Mouse (Mus musculus) thymus, adult 2 months (tissue): ENCODE results near the gene Apba1.

Experiments used
- CTCF ChIP-seq: fragments of 200-500 bp; IDR thresholded peaks from 2 replicates; pipeline ENCODE4 v1.5.1; 2012; ENCODE audit warnings: mild to moderate bottlenecking, control low read depth, low read length, moderate library complexity, borderline replicate concordance; ENCODE audit not compliant: control insufficient read depth, poor library complexity, insufficient read depth; ENCODE audit errors: extremely low read depth
- POLR2A ChIP-seq: fragments of 200-500 bp; IDR thresholded peaks from 2 replicates; pipeline ENCODE4 v1.6.1; 2012; ENCODE audit warnings: mild to moderate bottlenecking, low read length, control low read depth, moderate library complexity; ENCODE audit not compliant: control insufficient read depth, poor library complexity, insufficient read depth; ENCODE audit errors: extremely low read depth

DNA sequence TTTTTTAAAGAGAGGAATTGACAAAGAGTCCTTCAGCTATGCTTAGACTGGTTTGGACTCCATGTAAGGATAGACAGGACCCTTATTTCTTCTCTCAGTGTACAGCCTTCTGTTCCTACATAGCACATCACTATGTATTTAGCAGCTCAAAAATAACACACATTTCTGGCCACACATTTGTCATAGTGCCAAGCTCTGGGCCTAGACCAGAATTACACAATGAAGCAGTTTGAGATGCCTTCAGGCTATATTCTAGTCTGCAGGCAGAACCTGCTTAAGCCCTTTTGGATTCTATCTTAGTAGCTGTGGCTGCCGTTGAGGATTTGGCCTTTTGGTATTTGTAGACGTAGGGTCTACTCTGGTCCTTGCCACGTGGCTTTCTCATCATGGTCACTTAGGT is 35.8 kb downstream of the Apba1 start:
- TF ChIP-seq POLR2A (no peak), CTCF (no peak)
